Mouse (Mus musculus): ENCODE results near the gene Pacs1. TPM values are rescaled to one million over a fixed set of nuclear protein-coding genes. Genes with fewer than 3 reads are reported as not detected.
"Not testable (repeated sequence)": the region's sequence is repeated elsewhere in the genome, so short reads cannot be mapped to it uniquely, and the experiment has no call there.

The Pacs1 gene
- polyA plus RNA-seq, 1 experiment from 2014 or later = 30.5 TPM

- H3K9me3 ChIP-seq (ENCODE audit: control insufficient read depth, low read length) = no peaks in the 10 kb centered on the region
- no peak overlapping the region for H3K9ac ChIP-seq (ENCODE audit: low read length)
- H3K27ac ChIP-seq (ENCODE audit: low read depth, low read length) = no peak overlapping the region
- 89% methylated on average over 2 of the region's 2 CpGs for WGBS
- H3K4me2 ChIP-seq (ENCODE audit: low read depth) = no peak overlapping the region
- H3K4me1 ChIP-seq (ENCODE audit: control insufficient read depth, insufficient read depth, low read length) = no peaks in the 10 kb centered on the region
- no peak for ATAC-seq (ENCODE audit: insufficient read depth, low FRiP score, low TSS enrichment)
- no peak for DNase-seq (ENCODE audit: low spot score)
- H3K4me3 ChIP-seq (ENCODE audit: low read depth, low read length) = no peak overlapping the region
- H3K36me3 ChIP-seq (ENCODE audit: control insufficient read depth, insufficient read depth, low read length) = no peaks in the 10 kb centered on the region
- no peaks in the 10 kb centered on the region for H3K27me3 ChIP-seq (ENCODE audit: control insufficient read depth, insufficient read depth, low read length)
These were observed 42.8 kb downstream of the Pacs1 start for GRCm38 (mm10) chr19:5230110-5230509.

GRCm38 (mm10) chr19:5224624-5225023, 48.3 kb downstream of the Pacs1 start:
- no peak overlapping the region for H3K4me2 ChIP-seq (ENCODE audit: low read depth)
- no peaks in the 10 kb centered on the region for H3K36me3 ChIP-seq (ENCODE audit: control insufficient read depth, insufficient read depth, low read length)
- ATAC-seq (ENCODE audit: insufficient read depth, low FRiP score, low TSS enrichment) (no peak), DNase-seq (ENCODE audit: low spot score) (no peak)
- H3K27ac ChIP-seq (ENCODE audit: low read depth, low read length) = no peak overlapping the region
- WGBS = 27% methylated on average over 2 of the region's 2 CpGs
- H3K9me3 ChIP-seq (ENCODE audit: control insufficient read depth, low read length) = no peaks in the 10 kb centered on the region
- no peak overlapping the region for H3K4me3 ChIP-seq (ENCODE audit: low read depth, low read length)
- no peaks in the 10 kb centered on the region for H3K27me3 ChIP-seq (ENCODE audit: control insufficient read depth, insufficient read depth, low read length)
- H3K9ac ChIP-seq (ENCODE audit: low read length) = no peak overlapping the region
- H3K4me1 ChIP-seq (ENCODE audit: control insufficient read depth, insufficient read depth, low read length) = no peaks in the 10 kb centered on the region

GRCm38 (mm10) chr19:5224077-5224476, 48.8 kb downstream of the Pacs1 start:
- no peaks in the 10 kb centered on the region for H3K4me1 ChIP-seq (ENCODE audit: control insufficient read depth, insufficient read depth, low read length)
- DNase-seq (ENCODE audit: low spot score) = no peak
- no peaks in the 10 kb centered on the region for H3K27me3 ChIP-seq (ENCODE audit: control insufficient read depth, insufficient read depth, low read length)
- 88% methylated on average over 4 of the region's 4 CpGs for WGBS
- ATAC-seq (ENCODE audit: insufficient read depth, low FRiP score, low TSS enrichment) = no peak
- no peaks in the 10 kb centered on the region for H3K9me3 ChIP-seq (ENCODE audit: control insufficient read depth, low read length)
- H3K4me3 ChIP-seq (ENCODE audit: low read depth, low read length) = no peak overlapping the region
- H3K36me3 ChIP-seq (ENCODE audit: control insufficient read depth, insufficient read depth, low read length) = no peaks in the 10 kb centered on the region
- H3K27ac ChIP-seq (ENCODE audit: low read depth, low read length) = no peak overlapping the region
- no peak overlapping the region for H3K9ac ChIP-seq (ENCODE audit: low read length)
- H3K4me2 ChIP-seq (ENCODE audit: low read depth) = no peak overlapping the region

- no peak for ATAC-seq (ENCODE audit: insufficient read depth, low FRiP score, low TSS enrichment)
- no peak overlapping the region for H3K9ac ChIP-seq (ENCODE audit: low read length)
- H3K4me1 ChIP-seq (ENCODE audit: control insufficient read depth, insufficient read depth, low read length) = no peaks in the 10 kb centered on the region
- no peak overlapping the region for H3K27ac ChIP-seq (ENCODE audit: low read depth, low read length)
- no peak for DNase-seq (ENCODE audit: low spot score)
- H3K36me3 ChIP-seq (ENCODE audit: control insufficient read depth, insufficient read depth, low read length) = no peaks in the 10 kb centered on the region
- no peak overlapping the region for H3K4me3 ChIP-seq (ENCODE audit: low read depth, low read length)
- no peaks in the 10 kb centered on the region for H3K9me3 ChIP-seq (ENCODE audit: control insufficient read depth, low read length)
- WGBS = 82% methylated on average over 2 of the region's 2 CpGs
- H3K4me2 ChIP-seq (ENCODE audit: low read depth) = no peak overlapping the region
- H3K27me3 ChIP-seq (ENCODE audit: control insufficient read depth, insufficient read depth, low read length) = no peaks in the 10 kb centered on the region
These were observed 51.0 kb downstream of the Pacs1 start for GRCm38 (mm10) chr19:5221926-5222325.

- not testable (repeated sequence) for H3K36me3 ChIP-seq (ENCODE audit: control insufficient read depth, insufficient read depth, low read length); H3K27me3 ChIP-seq (ENCODE audit: control insufficient read depth, insufficient read depth, low read length); H3K4me1 ChIP-seq (ENCODE audit: control insufficient read depth, insufficient read depth, low read length); H3K4me3 ChIP-seq (ENCODE audit: low read depth, low read length); DNase-seq (ENCODE audit: low spot score); H3K4me2 ChIP-seq (ENCODE audit: low read depth); H3K9me3 ChIP-seq (ENCODE audit: control insufficient read depth, low read length); H3K27ac ChIP-seq (ENCODE audit: low read depth, low read length); H3K9ac ChIP-seq (ENCODE audit: low read length); ATAC-seq (ENCODE audit: insufficient read depth, low FRiP score, low TSS enrichment)
- 25% methylated on average over 2 of the region's 2 CpGs for WGBS
These were observed 51.6 kb downstream of the Pacs1 start for GRCm38 (mm10) chr19:5221219-5221723.

- H3K27ac ChIP-seq (ENCODE audit: low read depth, low read length) = no peak overlapping the region
- H3K9me3 ChIP-seq (ENCODE audit: control insufficient read depth, low read length) = no peaks in the 10 kb centered on the region
- WGBS = 93% methylated on average over 3 of the region's 3 CpGs
- no peaks in the 10 kb centered on the region for H3K36me3 ChIP-seq (ENCODE audit: control insufficient read depth, insufficient read depth, low read length)
- H3K4me2 ChIP-seq (ENCODE audit: low read depth) = no peak overlapping the region
- H3K4me1 ChIP-seq (ENCODE audit: control insufficient read depth, insufficient read depth, low read length) = no peaks in the 10 kb centered on the region
- H3K9ac ChIP-seq (ENCODE audit: low read length) = no peak overlapping the region
- H3K27me3 ChIP-seq (ENCODE audit: control insufficient read depth, insufficient read depth, low read length) = no peaks in the 10 kb centered on the region
- no peak for ATAC-seq (ENCODE audit: insufficient read depth, low FRiP score, low TSS enrichment)
- H3K4me3 ChIP-seq (ENCODE audit: low read depth, low read length) = no peak overlapping the region
- DNase-seq (ENCODE audit: low spot score) = no peak
These were observed 52.5 kb downstream of the Pacs1 start for GRCm38 (mm10) chr19:5220389-5220788.

GRCm38 (mm10) chr19:5201691-5202090, 71.2 kb downstream of the Pacs1 start:
- Histone ChIP-seq H3K9ac (ENCODE audit: low read length) (no peak overlapping the region), H3K4me1 (ENCODE audit: control insufficient read depth, insufficient read depth, low read length) (no peaks in the 10 kb centered on the region), H3K27me3 (ENCODE audit: control insufficient read depth, insufficient read depth, low read length) (no peaks in the 10 kb centered on the region), H3K4me2 (ENCODE audit: low read depth) (no peak overlapping the region), H3K4me3 (ENCODE audit: low read depth, low read length) (no peak overlapping the region), H3K27ac (ENCODE audit: low read depth, low read length) (no peak overlapping the region), H3K9me3 (ENCODE audit: control insufficient read depth, low read length) (no peaks in the 10 kb centered on the region), H3K36me3 (ENCODE audit: control insufficient read depth, insufficient read depth, low read length) (no peaks in the 10 kb centered on the region)
- DNase-seq (ENCODE audit: low spot score) (no peak), ATAC-seq (ENCODE audit: insufficient read depth, low FRiP score, low TSS enrichment) (no peak)
- 97% methylated on average over 2 of the region's 2 CpGs for WGBS

- not testable (repeated sequence) for H3K9me3 ChIP-seq (ENCODE audit: control insufficient read depth, low read length); H3K27ac ChIP-seq (ENCODE audit: low read depth, low read length); H3K36me3 ChIP-seq (ENCODE audit: control insufficient read depth, insufficient read depth, low read length)
These were observed 72.3 kb downstream of the Pacs1 start for GRCm38 (mm10) chr19:5200617-5201016.

GRCm38 (mm10) chr19:5198553-5198952, 74.4 kb downstream of the Pacs1 start:
- Histone ChIP-seq H3K9ac (ENCODE audit: low read length) (no peak overlapping the region), H3K9me3 (ENCODE audit: control insufficient read depth, low read length) (no peaks in the 10 kb centered on the region), H3K27me3 (ENCODE audit: control insufficient read depth, insufficient read depth, low read length) (no peaks in the 10 kb centered on the region), H3K4me3 (ENCODE audit: low read depth, low read length) (no peak overlapping the region), H3K27ac (ENCODE audit: low read depth, low read length) (no peak overlapping the region), H3K4me2 (ENCODE audit: low read depth) (no peak overlapping the region), H3K4me1 (ENCODE audit: control insufficient read depth, insufficient read depth, low read length) (no peaks in the 10 kb centered on the region), H3K36me3 (ENCODE audit: control insufficient read depth, insufficient read depth, low read length) (no peaks in the 10 kb centered on the region)
- ATAC-seq (ENCODE audit: insufficient read depth, low FRiP score, low TSS enrichment) (no peak), DNase-seq (ENCODE audit: low spot score) (no peak)
- 81% methylated on average over 3 of the region's 3 CpGs for WGBS

More at GRCm38 (mm10) chr19:5200617-5201016, 72.3 kb downstream of the Pacs1 start:
- not testable (repeated sequence) for H3K4me3 ChIP-seq (ENCODE audit: low read depth, low read length); H3K4me1 ChIP-seq (ENCODE audit: control insufficient read depth, insufficient read depth, low read length); DNase-seq (ENCODE audit: low spot score); H3K27me3 ChIP-seq (ENCODE audit: control insufficient read depth, insufficient read depth, low read length); H3K4me2 ChIP-seq (ENCODE audit: low read depth); ATAC-seq (ENCODE audit: insufficient read depth, low FRiP score, low TSS enrichment); H3K9ac ChIP-seq (ENCODE audit: low read length)
- WGBS = 85% methylated on average over 4 of the region's 4 CpGs

Data from neural tube, embryonic 11.5 days (tissue).